Mouse (Mus musculus) c-Kit-positive CD71-positive TER-119-positive erythroid progenitor cells, embryonic 14.5 days (primary cell): ENCODE data around the gene Ercc1.
A peak's percentile ranks its signal among the peaks of the same experiment; 100 is the strongest.

Experiments used
- DNase-seq: peaks from one replicate; pipeline ENCODE4 v3.0.0-alpha.2; 2013; ENCODE audit warnings: low spot score

Gene Ercc1

DNA sequence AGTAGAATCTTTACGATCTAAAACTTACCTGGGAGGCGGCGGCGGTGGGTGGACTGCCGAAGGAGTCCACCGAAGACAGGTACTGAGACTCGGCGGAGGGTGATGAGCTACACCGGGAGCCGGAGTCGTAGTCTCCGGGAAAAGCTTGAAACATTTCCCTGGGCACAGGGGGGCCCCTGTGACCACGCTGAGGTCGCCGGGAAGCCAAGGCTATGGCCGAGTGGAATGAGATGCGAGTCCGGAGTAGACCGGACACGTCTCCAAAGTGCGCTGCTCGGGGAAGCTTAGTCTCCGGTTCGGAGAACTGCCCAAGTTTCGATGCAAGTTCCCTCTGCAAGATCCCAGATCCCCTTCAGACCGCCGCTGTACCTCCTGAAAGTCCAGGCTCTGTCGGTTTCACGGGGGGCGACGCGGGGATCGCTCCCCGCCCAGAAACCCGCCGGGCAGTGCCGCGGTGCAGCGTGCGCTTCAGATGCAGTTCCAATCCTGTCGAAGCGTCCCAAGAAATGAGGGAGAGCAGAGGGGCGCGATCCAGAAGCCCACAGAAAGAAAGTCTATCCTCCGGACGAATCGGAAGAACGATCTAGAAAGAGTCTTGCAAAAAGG is 35.2 kb upstream of the Ercc1 start:
- DNase-seq: no peak

DNA sequence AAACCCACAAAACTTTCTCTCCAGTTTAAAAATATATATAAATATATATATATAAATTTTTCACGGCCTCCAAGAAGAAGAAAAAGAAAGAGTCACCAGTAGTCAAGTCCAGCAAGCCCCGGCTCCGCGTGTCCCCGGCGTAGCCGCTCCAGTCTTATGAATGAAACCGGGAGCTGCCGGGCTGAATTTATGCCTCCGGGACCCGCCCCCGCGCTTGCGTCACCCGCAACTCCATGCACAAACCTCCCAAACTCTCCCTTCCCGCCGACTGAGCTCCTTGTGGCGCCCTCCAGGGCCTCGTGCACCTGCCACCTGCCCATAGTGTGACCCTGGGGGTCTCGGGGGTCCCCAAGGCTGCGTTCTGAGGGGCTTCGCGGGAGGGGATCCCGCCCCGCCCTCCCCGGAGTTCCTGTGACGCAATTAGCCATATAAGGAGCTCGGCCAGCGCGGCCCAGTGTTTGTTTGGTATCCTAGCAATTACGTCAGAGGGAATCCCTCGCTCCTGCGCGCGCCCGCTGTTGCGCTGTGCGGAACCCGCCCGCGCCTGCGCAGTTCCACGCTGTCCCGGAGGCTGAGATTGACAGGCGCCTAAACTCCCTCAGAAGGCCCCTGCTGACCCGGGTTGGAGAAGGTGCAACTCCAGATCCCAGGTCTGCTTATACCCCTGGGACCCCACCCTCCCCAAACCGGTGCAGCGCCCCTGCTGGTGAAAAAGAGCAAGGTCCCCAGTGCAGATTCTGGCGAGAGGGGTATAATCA is 34.5 kb upstream of the Ercc1 start, which contains the start of gene Fosb:
Fosb (minus strand) TSS at position 168 of the 758 bp plus-strand sequence.
- DNase-seq: peak; percentile 93

DNA sequence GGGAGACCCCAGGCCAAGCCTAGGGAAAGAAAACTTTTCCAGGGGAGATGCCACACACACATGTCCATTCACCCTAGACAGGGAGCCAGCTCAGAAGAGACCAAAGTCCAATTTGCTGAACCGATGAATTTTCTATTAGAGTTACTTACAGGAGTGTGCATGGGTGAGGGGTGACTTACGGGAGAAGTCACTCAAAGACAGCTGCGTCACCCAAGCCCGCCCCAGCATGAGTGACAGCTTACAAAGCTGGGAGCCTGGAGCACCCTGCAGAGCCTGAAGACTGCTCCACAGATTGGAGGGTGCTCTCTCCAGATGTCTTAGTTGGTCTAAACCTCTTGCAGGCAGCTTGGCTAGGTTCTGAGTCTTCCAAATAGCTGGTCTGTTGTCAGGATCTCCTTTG is 32.6 kb upstream of the Ercc1 start:
- no peak for DNase-seq

DNA sequence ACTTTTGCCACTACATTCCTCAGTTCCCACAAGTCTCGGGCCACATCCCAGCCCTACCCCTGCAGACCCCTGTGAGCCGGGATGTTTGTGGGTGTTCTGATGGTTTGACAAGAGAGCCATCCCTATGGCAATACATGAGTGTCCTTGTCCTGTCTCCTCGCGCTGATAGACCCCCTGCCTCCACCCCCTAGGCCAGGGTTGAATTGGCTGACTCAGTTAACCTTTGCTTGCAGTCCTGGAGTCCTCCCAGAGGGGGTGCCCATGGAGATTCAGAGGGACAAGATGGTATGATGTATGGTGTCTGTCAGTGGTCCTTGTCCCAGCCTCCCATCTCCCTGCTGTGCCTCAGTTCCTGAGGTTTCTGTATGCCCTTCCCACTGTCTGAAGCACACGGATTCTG is 30.5 kb upstream of the Ercc1 start:
- DNase-seq: no peak

DNA sequence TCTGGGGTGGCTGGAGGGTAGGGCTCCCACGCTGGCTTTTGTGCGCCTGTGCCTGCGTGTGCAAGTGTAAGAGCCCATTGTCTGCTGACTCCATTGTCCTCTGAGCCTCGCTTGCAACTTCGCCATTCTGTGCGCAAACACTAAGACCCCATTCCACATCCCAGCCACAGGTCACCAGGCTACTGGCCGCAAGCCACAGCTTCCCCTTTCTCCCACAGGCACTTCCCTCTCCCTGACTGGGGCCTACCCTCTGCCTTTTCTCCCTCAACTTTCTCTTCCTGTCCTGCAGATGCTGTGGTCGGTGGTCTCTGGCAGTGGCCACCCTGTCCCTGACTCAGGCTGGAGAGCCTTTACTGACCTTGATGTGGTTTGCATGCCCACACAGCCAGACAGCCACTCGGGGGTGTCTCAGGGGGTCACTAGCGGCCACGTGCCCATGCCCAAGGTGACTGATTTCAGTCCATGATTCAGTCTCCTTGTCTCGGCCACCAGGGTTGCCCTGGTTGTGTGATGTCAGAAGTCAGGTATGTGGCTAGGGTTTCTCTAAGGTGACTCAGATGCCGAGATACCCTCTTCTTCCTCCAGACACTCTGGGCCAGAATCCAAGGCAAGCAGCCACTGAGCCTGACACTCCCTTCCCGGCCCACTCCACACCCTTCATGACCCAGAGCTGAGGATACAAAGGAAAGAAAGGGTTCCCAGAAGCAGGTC is 28.0 kb upstream of the Ercc1 start:
- no peak for DNase-seq

DNA sequence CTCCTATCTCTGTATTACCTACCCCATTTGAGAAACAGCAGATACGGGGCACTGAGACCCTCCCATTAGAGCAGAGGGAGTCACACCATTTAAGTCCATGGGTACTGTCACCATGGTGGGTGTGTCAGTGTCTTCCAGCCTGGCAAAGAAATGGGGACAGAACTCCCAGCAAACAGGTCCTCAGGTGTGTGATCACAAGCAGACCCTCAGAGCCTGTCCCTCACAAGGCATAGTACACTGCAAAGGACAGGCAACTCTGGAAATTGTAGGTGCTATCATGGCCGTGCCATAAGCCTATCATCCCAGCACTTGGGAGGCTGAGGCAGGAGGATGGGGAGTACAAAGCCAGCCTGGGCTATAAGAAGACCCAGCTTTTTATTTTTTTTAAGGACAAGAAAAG is 26.4 kb upstream of the Ercc1 start:
- no peak for DNase-seq

DNA sequence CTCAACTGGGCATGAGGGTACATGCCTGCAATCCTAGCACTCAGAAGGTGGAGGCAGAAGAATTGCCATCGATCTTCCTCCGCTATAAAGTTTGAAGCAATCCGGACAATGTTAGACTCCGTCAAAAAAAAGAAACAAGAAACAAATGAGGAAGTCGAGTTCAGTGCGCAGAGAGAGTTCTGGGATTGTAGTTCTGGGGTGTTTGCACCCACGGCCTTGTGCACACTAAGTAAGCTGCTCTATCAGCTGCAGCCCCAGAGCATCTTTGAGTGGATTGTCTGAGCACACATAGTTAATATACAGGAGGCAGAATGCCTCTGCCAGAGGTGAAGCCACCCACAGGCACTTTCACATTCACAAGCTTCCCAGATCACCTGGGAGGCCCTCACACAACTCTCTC is 25.9 kb upstream of the Ercc1 start:
- DNase-seq: no peak

DNA sequence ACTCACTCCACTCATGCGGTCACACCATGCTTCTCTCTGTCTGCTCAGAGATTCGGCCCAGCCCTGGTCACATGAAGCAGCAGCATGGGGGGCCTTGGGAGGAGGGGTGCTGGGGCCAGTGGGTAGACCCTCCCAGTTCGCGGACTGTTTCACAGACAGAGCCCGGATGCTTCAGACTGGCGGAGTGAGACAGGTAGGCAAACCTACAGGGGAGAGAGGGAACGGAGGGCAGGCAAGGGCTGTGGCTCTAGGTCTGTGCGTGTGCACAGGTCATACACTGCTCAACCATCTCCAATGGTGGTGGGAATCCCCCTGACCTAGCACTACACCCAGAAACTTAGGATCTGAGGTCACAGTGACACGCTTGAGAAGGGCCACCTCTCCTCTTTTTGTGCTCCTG is 25.1 kb upstream of the Ercc1 start:
- DNase-seq: no peak

DNA sequence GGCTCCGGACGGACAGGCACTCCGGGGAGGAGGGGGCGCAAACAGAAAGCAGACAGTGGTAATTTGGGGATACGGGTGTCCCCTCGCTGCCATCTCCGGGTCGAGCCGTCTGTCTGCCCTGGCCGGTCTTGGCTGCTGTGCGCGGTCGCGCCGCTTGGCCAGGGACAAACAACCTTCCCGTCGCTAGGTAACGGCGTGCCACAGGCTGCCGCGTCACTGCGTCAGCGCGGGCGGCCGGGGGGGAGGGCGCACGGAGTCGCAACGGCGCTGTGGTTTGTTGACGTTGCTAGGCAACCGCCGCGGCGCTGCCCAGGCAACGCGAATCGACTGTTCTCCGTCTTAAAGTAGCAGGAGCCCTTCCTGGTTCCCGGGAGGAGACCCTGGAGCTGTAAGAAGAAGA is 24.7 kb upstream of the Ercc1 start:
- peak; percentile 87 for DNase-seq

DNA sequence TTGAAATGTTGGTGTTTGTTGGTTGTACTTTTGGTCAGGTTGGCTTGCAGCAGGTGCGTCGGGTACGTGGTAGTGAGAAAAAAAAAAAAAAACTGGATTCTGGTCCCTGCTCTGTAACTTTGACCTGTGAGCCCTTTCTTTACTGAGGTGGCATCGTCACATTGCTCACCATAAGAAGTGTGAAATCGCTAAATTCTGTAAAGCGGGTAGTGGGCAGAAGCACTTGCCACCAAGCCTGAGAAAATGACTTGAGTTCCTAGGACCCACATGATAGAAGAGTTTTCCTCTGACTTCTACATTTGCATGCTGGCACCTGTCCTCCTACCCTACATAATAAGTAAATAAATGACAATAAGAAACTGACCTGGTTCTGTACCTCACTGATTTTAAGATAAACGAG is 23.9 kb upstream of the Ercc1 start:
- no peak for DNase-seq

DNA sequence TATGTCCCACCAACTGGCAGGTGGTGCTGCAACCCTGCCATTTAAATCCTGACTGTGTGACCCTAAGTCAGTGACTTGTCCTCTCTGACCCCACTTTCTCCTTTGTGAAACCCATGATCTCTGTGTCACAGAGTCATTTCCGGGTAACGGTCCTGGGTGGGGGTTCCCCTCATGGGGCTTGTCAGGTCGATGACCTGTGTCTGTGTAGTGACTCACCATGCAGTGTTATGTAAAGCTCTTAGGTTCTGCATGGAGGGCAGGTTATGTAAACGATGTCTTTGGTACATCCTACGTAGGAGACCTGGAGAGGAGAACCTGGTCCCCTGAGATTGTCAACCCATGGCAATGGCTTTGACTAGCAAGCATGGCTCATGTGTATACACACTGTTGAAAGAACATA is 23.1 kb upstream of the Ercc1 start:
- DNase-seq: no peak

DNA sequence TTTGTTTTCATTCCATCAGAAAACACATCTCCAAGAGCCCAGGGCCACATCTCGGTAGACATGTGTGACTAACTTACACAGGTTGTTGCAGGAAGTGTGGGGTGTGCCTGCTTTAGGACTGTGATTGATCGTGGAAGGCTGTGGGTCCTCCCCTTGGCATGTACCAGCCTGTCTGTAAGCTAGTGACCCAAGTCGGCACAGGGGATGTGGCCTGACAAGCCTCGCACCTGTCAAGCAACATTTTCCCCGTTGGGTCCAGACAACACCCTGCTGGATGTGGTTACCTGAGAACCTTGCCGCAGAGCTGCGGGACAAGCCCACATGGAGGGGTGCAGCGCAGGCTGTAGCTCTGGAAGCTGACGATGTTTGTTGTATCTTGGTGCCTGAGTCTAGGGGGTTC is 22.1 kb upstream of the Ercc1 start:
- no peak for DNase-seq

DNA sequence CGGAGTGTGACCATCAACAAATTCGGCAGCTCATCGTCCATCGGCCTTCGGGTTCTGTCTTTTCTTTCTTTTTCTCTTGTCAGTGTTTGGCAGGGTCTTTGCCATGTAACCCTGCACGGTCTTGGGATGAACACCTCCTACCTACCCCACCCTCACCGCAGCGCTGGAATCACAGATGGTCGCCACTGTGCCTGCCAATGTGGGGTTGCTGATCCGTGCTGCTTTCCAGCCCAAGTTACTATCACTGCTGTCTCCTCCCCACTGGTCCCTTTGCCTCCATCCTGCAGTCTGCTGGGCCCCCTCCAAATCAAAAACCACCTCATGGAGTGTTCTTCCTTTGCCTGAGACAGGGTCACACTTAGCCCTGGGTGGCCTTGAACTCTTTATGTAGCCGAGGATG is 20.4 kb upstream of the Ercc1 start:
- DNase-seq: no peak

DNA sequence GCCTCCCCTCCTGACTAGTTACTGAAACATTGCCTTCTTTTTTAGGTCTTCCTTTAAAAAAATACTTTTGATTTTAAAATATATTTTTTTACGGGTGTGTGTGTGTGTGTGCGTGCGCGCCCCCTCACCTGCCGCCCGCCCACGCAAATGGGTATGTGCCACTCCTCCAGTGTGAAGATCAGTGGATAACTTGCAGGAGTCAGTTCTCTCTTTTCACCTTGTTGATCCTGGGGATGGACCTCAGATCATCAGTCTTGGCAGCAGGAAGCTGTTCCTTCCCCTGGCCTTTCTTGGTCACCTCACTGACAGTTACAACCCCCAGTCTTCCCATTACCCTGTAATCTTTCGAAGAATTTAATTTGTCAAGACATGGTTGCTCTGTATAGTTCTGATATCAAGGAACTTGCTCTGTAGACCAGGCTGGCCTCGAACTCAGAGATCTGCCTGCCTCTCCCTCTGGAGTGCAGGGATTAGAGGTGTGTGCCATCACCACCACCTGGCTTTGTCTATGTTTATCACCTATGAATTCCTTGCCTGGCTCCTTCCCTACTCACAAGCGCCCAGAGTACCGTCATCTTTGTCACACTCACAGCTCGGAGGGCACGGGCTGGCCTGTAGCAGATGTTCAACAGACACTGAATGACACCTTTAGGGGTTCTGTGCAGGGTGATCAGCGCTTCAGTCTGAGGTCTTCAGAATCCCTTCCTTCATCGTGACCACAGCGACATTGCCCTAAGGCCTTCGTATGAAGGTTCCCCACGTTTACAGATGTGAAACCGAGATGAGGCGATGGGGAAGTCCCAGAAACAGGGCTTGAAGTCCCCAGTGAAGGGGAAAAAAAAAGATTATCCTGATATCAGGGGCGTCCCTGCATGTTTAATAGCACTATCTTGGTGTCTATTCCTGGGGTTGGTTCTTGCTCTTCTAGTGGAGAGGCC is 19.0 kb upstream of the Ercc1 start:
- DNase-seq: no peak

DNA sequence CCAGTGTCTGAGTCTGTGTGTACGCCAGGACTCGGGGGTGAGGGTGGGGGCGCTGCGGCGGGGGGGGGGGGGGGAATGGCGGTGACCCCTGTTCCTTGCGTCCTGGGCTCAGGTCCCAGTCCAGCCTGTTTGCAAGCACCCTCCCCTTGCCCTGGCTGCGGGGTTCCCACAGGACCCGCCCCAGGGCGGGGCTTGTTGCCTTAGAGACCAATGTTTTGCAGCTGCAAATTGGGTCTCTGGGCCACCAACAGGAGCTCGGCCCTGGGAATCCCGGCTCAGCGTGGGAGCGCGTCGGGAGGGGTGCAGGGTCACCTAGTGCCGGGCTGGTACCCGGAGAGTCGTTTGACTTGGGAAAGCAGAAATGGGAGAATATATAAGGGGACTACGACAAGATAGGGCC is 18.2 kb upstream of the Ercc1 start:
- peak; percentile 78 for DNase-seq

DNA sequence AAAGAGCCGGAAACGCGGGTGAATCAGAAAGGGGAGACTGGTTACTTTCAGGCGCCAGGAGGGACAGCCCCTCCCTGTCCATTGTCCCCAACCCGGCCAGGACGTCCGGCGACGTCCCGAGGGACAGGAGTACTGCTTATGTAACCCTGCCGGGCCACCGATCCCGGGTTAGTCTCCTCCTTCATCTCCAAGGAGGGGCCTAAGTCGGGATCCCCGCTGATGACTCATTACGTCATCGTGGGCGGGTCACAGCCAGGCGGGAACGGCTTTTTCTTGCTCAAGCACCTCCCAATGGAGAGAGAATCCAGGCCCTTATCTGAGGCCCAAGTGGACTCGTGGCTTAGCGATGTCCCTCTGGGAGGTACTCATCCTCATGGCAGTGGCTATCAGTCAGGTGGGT is 17.4 kb upstream of the Ercc1 start:
- DNase-seq: peak; percentile 90

DNA sequence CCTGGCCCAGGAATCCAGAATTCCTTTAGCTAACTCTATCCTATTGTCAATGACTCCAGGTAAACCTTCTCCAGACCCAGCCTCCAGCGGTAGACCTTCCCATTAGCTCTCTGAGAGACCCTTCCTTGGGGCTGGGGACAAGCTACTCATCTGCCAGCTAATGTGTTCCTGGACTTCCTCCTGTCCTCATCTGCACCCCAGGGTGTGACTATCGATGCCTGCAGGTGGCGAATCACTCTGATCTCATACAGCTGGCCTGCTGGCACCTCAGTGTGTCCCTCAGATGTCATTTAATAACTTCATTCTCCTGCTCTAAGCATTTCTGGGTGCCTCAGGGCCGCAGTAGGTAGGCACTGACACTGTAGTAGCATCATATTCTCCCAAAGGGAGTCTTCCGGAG is 16.8 kb upstream of the Ercc1 start:
- DNase-seq: no peak

DNA sequence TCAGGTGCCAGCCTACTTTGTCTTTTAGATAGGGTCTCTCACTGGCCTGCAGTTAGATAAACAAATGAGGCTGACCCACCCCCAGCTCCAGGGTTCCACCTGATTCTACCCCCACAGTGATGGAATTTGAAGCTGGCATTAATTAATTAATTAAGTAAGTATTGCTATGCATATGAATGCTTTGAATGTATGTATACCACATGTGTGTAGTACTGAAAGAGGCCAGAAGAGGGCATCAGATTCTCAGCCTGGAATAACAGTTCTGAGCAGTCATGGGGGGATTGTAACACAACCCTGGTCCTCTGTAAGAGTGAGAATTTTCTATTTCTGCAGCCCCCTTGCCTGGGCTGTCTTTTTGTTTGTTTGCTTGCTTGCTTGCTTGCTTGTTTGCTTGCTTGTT is 16.2 kb upstream of the Ercc1 start:
- DNase-seq: no peak

DNA sequence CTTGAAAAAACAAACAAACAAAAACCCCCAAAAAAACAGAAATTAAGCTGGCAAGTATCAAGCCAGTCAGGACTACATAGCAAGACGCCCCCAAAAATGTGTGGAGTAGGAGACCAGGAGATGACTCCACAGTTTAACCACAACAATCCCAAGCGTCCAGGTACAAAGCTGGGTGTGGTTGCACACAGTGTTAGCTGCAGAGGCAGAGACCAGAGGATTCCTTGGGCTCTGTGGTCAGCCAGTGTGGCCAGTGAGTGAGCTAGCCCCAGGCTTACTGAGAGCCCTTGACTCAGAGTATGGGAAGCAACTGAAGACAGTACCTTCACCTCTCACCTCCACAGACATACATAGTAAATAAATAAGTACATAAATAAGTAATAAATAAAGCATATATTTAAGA is 12.7 kb upstream of the Ercc1 start:
- no peak for DNase-seq

DNA sequence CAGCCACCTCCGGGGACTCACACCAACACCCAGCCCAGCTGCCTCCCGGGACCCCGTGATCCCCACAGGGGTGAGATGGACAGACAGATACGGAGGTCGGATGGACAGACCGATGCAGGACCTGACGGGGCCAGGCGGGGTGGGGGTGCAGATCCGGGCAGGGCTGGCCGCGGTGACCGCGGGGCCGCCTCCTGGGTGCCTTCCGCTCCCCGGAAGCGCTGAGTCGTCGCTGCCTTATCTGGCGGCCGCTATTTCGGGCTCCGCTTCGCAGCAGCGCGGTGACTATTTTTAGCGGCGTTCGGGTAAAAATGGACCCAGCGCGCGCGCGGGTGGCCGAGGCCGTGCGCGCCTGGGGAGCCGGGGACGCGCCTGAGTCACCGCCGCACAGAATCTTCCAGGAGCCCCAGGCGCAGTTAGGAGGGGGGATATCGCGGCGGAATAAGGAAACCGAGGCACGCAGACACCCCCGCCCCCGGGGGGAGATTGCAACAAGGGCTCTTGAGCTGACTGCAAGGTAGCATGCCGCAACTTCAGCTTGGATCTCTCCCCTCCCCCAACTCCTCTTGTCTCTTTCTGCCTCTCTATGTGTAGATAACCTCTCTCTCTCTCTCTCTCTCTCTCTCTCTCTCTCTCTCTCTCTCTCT is 11.7 kb upstream of the Ercc1 start:
- DNase-seq: no peak

DNA sequence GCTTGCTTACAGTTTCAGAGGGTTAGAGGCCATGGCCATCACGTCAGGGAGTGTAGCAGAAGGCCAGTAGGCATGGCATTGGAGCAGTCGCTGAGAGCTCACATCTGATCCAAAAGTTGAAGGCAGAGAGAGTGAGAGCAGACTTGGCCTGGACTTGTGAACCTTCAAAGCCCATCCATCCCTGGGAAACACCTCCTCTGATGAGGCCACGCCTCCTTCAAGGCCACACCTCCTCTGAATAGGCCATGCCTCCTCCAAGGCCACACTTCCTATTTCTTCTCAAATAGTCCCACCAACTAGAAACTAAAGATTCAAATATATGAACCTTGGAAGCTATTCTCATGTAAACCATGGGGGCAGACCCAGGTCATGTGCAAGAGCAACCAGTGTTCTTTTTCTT is 9.0 kb upstream of the Ercc1 start:
- no peak for DNase-seq

DNA sequence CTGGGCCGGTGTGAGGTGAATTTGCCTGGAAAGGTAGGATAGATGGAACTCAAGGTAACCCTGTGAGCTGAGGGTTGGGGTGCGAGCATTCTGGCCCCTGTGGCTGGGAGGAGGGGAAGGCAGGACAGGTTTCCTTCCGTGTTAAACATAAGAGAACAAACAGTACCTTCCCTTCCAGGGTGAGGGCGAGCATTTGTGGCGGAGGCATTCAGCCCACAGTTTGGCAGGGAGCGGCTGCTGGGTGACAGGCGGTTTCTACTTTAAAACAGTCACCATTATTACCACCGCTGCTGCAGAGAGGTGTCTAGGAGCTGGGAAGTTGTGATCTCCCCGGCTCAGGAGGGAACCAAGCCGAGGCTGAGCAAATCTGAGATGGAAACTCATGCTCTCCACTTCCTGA is 7.5 kb upstream of the Ercc1 start:
- no peak for DNase-seq
